Mouse (Mus musculus): Measurements from ENCODE around the gene Klhl29.

- TF ChIP-seq CTCF (IDR thresholded peaks at IDR 0.05; ENCODE audit: extremely low read depth, insufficient read length, insufficient replicate concordance, low read depth, low read length) = no peak
- no peak for TF ChIP-seq POLR2A (IDR thresholded peaks at IDR 0.05; ENCODE audit: low read depth, low read length)
Measured at GRCm38 (mm10) chr12:5226676-5227654, 148.5 kb downstream of the Klhl29 start.
